Mouse (Mus musculus) thymus, adult 2 months (tissue): Measurements from ENCODE around the gene Syt14.

ENCODE experiments used
- CTCF ChIP-seq: fragments of 200-500 bp; IDR thresholded peaks from 2 replicates; pipeline ENCODE4 v1.5.1; 2012; ENCODE audit warnings: mild to moderate bottlenecking, control low read depth, low read length, moderate library complexity, borderline replicate concordance; ENCODE audit not compliant: control insufficient read depth, poor library complexity, insufficient read depth; ENCODE audit errors: extremely low read depth
- POLR2A ChIP-seq: fragments of 200-500 bp; IDR thresholded peaks from 2 replicates; pipeline ENCODE4 v1.6.1; 2012; ENCODE audit warnings: mild to moderate bottlenecking, low read length, control low read depth, moderate library complexity; ENCODE audit not compliant: control insufficient read depth, poor library complexity, insufficient read depth; ENCODE audit errors: extremely low read depth

DNA sequence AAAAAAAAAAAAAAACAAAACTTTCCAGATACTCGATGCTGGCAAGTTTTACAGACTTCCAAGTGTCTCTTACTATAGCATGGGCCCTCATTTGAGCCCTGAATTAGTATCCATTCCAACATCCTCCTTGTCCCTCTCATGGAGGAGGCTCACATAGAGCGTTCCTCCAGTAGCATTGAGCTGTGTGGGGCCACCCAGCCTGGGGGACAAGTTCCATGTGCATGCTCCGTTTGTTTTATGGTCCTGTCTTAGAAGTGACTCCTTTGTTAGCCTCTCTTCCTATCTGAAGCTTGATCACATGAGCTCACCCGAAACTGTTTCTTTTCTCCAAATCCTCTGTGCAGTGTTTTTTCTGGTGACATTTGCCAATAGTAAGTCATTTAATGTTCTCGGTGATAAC, 17.5 kb upstream of the Syt14 start:
- TF ChIP-seq CTCF (no peak), POLR2A (no peak)
